Mouse (Mus musculus) left cerebral cortex, postnatal 4 days (tissue): ENCODE data around the gene Tas2r119. TPM values are rescaled to one million over a fixed set of nuclear protein-coding genes. Genes with fewer than 3 reads are reported as not detected.
"Not testable (repeated sequence)": the region's sequence is repeated elsewhere in the genome, so short reads cannot be mapped to it uniquely, and the experiment has no call there.

ENCODE experiments used
- DNase-seq: peaks from one replicate; pipeline ENCODE4 v3.0.0-alpha.2; 2022
- intact Hi-C: fragments of 180-260 bp; cut with DNase I; formaldehyde crosslinking; loops from one replicate; pipeline ENCODE4 v1.15.1; 2025
- total RNA-seq, 2 experiments: library from RNA; stranded (reverse); gene quantifications; 2 replicates each; pipeline ENCODE4 v1.2.3; 2021

Gene Tas2r119
- not detected for total RNA-seq

- intact Hi-C loops: no loop called here
- no peak for DNase-seq
These were observed at the start of gene Tas2r119 for GRCm38 (mm10) chr15:32176989-32177388. Gene Tas2r119, plus strand, starts transcription at chr15:32177289.

- intact Hi-C loops: no loop called here
- no peak for DNase-seq
These were observed 44.8 kb upstream of the Tas2r119 start for GRCm38 (mm10) chr15:32132315-32132714.

DNA sequence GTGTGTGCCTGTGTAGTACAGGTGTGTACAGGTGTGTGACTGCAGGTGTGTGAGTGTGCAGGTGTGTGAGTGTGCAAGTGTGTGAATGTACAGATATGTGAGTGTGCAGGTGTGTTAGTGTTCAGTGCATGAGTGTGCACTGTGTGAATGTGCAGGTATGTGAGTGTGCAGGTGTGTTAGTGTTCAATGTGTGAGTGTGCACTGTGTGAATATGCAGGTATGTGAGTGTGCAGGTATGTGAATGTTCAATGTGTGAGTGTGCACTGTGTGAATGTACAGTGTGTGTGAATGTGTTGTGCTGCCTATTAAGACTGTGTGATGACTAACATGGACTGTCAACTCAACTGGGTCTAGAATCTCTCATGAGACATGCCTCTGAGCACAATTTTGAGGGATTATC is 35.4 kb upstream of the Tas2r119 start:
- no peak for DNase-seq
- intact Hi-C loops: no loop called here

DNA sequence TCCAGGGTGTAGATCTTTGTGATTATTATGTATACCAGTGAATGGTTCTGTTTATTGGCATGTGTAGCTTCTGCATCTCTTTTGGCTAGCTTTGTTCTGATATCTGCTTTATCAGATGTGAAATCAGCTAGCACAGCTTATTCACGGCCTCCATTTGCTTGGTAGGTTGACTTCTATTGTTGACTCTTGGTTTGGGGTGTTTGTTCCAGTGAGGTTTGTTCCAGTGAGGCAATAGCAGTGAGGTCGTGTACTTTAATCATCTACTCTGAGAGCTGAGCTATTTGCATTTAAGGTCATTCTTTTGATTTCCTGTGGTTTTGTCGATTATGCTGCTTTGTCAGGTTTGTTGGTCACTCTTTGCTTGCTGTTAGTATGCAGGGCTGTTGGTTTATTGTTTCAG is 32.8 kb upstream of the Tas2r119 start:
- no peak for DNase-seq
- intact Hi-C loops: no loop called here

DNA sequence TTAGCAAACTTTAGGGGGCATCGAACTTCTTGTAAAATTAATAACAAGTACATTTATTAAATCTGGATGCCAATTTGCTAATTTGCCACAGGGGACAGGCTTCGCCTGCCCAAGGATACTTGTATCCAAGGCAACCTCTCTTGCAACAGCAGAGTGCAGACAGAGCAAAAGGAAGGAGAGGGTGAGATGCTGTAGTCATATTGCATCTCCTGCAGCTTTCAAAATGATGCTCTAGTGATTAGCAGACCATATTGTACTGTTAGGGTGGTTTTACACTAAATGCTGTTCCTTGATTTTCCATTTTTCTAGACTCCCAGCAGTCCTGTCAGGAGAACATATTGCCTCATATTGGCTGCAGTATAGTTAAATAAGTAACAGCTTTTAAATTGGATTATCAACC is 23.7 kb upstream of the Tas2r119 start:
- DNase-seq: no peak

DNA sequence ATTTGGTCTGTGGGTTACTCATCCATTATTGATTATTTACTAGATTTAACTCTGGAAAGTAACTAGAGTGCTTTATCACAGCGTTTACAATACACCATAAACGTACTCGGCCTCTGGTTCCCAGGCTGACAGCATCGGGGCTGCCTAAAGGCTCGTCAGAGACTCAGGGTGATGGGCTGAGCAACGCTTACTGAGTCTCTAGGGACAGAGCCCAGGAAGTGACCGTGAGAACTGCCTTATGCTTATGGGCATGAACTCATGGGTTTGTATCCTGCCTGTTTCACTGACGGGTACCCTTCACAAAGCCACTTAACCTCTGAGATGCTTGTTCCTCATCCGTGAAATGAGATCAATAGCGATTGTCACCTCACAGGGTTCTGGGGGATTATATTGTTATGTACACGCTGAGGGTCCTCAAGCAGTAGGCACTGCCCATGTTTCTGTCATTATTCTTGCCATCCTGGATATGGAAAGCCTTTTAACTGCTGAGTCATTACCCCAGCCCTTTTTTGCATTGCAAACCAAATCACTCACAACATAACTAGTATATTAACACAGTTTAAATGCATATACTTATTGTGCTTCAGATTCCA is 23.1 kb upstream of the Tas2r119 start:
- intact Hi-C loops: no loop called here
- no peak for DNase-seq

More for the DNA sequence above, 23.7 kb upstream of the Tas2r119 start:
- intact Hi-C loops: no loop called here

DNA sequence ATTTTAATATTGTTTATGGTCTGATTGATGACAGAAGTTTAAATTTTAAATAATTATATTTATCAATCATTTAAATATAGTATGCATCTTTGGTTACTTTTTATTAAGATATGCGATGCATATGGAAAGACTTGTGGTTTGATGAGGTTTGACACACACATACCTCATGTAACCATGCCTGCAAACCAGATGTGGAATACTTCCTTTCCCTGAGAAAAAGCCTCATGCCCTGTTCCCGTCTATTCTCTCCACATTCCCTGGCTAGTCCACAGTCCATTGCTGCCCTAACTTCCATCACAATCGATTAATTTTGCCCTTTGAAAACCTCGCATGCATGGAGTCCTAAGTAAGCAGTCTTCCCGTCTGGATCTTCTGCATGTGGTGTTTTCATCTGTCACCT is 21.0 kb upstream of the Tas2r119 start:
- DNase-seq: no peak
- intact Hi-C loops: no loop called here

DNA sequence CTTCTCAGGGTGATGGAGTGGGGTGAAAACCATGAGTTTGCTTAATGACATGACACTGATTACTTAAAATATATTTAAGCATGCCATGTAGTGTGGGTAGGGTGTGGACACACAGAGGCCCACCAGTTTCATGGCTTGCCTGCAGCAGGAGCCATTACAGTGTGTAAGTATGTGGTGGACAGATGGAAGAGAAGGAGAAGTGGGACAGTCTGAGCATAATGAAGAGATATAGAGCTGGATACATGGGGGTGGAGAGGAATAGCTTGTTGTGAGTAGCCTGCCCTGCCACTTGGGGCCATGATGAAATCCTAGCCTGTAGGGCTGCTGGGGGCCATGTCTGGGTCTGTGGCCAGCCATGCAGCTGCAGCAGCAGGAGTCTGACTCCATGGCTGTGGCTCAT is 16.8 kb upstream of the Tas2r119 start:
- intact Hi-C loops: no loop called here
- no peak for DNase-seq

DNA sequence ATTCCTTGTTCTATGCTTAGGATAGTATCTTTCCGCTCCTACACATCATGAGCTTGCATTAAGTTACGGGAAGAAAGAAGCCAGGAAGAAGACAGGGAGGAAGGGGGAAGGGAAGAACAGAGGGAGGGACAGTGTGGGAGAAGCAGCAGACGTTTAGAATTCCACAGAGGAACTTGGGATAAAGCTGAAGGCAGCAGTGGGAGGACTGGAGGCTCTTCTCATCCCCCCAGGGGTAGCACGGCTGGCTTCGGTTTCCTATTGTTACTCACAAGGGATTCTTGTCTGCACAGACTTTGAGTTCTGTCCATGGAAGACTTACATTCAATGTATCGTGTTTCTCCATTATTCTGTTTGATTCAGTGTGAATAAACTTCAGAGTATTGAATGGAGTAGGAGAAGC is 5.3 kb upstream of the Tas2r119 start:
- intact Hi-C loops: no loop called here
- DNase-seq: peak; percentile 4

- intact Hi-C loops: no loop called here
- DNase-seq: no peak
These were observed 4.7 kb upstream of the Tas2r119 start for GRCm38 (mm10) chr15:32172175-32172987.

DNA sequence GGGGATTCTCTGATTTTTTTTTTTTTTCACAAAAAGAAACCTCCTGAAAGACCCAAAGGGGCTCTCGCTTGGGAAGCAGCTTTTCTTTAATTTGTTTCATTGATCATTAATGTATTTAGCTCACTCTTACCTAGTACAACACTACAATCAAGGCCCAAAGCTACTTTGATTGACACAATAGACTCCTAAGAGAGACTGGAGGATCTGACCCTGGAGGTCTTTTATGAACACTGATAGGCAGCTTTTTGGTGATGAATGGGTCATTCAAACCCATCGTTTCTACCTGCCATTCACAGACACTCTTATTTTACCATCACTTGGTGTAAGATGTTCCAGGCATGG is 4.1 kb upstream of the Tas2r119 start:
- intact Hi-C loops: no loop called here

GRCm38 (mm10) chr15:32180010-32180725 is 3.1 kb downstream of the Tas2r119 start:
- intact Hi-C loops: no loop called here
- no peak for DNase-seq

More for the DNA sequence above, 4.1 kb upstream of the Tas2r119 start:
- DNase-seq: no peak

GRCm38 (mm10) chr15:32182026-32182425 is 4.9 kb downstream of the Tas2r119 start:
- DNase-seq: no peak
- intact Hi-C loops: no loop called here

- intact Hi-C loops: no loop called here
These were observed 7.9 kb downstream of the Tas2r119 start for GRCm38 (mm10) chr15:32184964-32185363.

DNA sequence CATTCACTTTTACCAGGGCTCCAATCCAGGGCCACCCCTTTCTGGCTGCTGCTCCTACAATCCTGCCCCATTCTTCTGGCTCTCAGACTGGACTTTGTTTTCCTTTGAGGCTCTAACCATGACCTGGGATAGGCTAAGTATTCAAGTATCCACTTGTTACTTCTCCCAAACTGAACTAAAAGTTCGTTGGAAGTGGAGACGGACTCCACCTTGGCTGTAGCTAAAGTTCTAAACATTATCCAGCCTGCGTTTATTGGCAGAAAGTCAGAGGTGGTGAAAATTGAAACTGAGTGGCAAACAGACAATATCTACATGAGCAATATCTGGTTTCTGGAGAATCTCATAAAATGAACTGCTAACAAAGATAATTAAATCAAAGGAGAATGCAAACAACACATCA is 12.8 kb downstream of the Tas2r119 start:
- DNase-seq: no peak

More at GRCm38 (mm10) chr15:32184964-32185363, 7.9 kb downstream of the Tas2r119 start:
- no peak for DNase-seq

DNA sequence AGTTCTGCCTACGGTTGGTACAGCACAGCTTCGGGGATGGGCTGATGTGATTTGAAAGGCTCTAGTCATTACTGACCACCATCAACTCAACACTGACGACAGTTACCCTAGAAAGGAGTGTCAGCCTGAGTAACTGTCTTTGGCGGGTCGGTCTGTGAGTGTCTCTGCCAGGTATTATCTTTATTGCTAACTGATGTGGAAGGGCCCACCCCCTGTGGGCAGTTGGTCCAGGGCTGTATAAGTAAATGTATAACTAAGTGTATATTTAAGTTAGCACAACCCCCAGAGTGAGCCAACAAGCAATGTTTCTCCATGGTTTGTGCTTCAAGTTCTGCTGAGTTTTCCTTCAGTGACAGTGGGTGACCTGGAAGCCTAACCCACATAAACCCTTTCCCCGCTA is 13.3 kb downstream of the Tas2r119 start:
- DNase-seq: no peak
- intact Hi-C loops: no loop called here

More for the DNA sequence above, 12.8 kb downstream of the Tas2r119 start:
- intact Hi-C loops: no loop called here

DNA sequence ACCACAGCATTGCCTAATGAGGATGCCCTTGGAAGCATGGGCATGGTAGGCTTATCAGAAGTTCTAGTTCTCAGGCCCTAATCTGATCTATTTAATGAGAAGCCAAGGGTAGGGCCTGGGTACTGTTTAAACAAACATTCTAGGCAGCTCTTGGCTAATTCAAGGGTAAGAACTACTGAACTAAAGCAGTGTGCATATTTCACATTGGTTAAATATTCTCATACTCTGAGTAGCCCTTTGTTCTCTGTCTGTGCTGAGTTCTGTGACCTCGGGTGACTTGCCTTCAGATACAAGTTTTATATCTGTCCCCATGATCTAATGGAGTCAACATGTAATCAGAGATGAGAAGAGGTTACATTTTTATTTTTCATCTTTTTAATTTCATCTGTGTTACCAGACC is 15.9 kb downstream of the Tas2r119 start:
- no peak for DNase-seq
- intact Hi-C loops: no loop called here

DNA sequence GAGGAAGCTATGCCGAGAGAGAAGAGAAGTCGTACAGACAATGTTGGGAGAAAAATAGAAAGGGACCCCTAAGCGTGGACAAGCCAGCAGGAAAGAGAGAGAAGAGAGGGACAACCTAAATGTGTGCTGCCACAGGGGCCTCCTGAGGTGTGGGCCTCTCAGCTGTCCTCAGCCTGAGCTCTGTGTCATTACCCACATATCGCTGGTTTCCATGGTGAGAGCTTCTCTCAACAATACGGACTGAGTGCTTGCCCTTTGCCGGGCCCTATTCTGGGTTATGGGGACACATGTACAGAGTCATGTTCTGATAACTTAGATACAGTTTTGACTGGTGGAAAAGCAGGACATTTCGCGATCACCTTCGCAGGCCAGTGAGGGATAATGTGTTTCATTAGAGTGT is 21.0 kb downstream of the Tas2r119 start:
- intact Hi-C loops: no loop called here

DNA sequence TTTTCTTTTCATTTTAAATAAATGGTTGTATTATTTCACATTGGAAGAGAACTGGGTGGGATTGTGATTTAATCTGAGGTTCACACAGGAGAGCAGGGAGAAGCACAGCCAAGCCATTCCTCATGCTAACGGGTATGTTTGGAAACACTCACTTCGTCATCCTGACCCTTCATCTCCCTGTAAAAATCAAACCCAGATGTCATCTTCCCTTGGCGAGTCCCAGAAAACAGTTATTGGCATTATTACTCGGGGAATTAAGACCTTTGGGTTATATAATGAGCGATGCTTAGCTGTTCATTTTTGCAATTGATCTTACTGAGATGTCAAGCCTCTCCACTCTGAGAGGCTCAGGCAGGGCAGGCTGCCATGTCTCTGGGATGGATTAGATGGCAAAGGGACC is 21.5 kb downstream of the Tas2r119 start:
- intact Hi-C loops: no loop called here
- no peak for DNase-seq

More for the DNA sequence above, 21.0 kb downstream of the Tas2r119 start:
- no peak for DNase-seq

- DNase-seq: no peak
- intact Hi-C loops: no loop called here
These were observed 26.2 kb downstream of the Tas2r119 start for GRCm38 (mm10) chr15:32203242-32203641.

- DNase-seq: no peak
These were observed 27.8 kb downstream of the Tas2r119 start for GRCm38 (mm10) chr15:32204908-32205307.

GRCm38 (mm10) chr15:32214687-32215086 is 37.6 kb downstream of the Tas2r119 start:
- intact Hi-C loops, DNase-seq: not testable (repeated sequence)

More at GRCm38 (mm10) chr15:32204908-32205307, 27.8 kb downstream of the Tas2r119 start:
- intact Hi-C loops: no loop called here
